Mouse (Mus musculus): ENCODE measurements around the gene H2-M10.2. TPM values are rescaled to one million over a fixed set of nuclear protein-coding genes. Genes with fewer than 3 reads are reported as not detected.

H2-M10.2 gene
- total RNA-seq (2021) = not detected
- long read RNA-seq, experiment 1 = 0 reads
- long read RNA-seq, experiment 2 = 0 reads

DNA sequence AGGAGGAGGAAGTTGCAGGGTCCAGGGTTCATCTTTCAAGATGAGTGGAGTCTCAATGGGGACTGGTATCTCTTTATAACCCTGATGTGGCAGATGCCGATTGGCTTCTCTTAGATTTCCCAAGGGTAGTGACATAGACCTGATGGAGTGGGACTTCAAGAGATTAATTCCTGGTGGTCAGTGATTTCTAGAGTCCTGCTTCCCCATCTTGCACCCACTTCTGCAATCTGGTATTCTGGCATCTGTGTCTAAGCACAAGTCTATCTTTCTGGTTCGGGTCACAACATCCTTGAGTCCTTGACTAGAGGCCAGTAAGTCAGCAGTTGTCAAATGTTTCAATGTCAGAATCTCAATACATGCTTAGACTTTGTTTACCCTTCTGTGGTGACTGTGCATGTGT lies at the start of gene H2-M10.2:
Gene H2-M10.2 (minus strand): TSS at position 101 of the 400 bp plus-strand sequence.
- no peak for DNase-seq (ENCODE audit: low spot score in 2 of 2)

- DNase-seq (ENCODE audit: low spot score in 2 of 2) = no peak
Observed at GRCm38 (mm10) chr17:36326055-36326454, 39.8 kb upstream of the H2-M10.2 start, which contains the start of gene H2-M10.1. H2-M10.1 (minus strand) TSS chr17:36326155.

DNA sequence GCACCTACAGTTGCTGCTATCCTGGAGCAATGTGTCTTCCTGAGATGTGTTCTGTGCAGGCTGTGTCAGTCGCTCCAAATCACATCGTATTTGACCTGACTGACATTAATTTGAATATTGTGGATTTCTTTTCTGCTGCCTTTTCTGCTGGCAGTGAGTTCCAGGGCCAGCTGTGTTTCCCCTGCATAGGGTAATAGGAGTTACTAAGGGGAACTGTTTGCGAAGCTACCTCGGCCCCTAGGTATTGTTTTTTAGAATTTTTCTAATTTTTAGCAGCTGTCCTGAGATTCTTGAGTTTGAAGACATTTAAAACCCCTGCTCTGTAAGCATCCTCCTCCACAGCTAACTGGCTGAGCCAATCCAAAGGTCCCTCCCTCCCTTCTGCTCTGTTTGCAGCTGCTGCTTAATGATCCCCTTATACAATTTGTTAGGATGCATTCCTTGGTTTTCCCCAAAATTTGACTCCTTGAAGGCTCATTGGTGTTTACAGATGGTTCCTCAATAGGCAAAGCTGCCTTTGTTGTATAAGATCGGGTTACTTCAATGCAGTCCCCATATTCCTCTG lies 29.5 kb upstream of the H2-M10.2 start:
- no peak for DNase-seq (ENCODE audit: low spot score in 2 of 2)

- peak in 1 of 2 experiments; percentile 13 for DNase-seq (ENCODE audit: low spot score in 2 of 2)
Observed at GRCm38 (mm10) chr17:36315041-36315688, 28.9 kb upstream of the H2-M10.2 start.

DNA sequence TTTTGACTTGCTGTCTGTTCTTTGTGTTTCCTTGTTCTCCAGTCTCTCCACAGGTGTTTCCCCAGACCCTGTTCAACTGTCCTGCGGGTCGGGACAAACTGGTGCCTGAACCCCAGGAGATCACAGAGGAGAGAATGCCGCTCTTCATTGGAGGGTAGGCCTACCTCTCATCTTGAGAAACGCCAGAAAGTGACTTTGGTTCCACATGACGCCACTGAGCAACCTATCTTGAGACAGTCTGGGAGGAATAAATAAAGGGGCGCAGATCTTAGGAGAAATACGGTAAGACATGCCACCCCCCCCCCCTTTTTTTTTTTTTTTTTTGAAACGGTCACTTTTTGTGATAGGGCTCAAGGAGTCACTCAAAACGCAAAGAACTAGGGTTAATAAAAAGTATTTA lies 28.2 kb upstream of the H2-M10.2 start:
- DNase-seq (ENCODE audit: low spot score in 2 of 2) = no peak

GRCm38 (mm10) chr17:36309293-36309692 lies 23.0 kb upstream of the H2-M10.2 start:
- no peak for DNase-seq (ENCODE audit: low spot score in 2 of 2)

- DNase-seq (ENCODE audit: low spot score in 2 of 2) = peak; percentile 23 to 69
Observed at GRCm38 (mm10) chr17:36308855-36309254, 22.6 kb upstream of the H2-M10.2 start.

DNA sequence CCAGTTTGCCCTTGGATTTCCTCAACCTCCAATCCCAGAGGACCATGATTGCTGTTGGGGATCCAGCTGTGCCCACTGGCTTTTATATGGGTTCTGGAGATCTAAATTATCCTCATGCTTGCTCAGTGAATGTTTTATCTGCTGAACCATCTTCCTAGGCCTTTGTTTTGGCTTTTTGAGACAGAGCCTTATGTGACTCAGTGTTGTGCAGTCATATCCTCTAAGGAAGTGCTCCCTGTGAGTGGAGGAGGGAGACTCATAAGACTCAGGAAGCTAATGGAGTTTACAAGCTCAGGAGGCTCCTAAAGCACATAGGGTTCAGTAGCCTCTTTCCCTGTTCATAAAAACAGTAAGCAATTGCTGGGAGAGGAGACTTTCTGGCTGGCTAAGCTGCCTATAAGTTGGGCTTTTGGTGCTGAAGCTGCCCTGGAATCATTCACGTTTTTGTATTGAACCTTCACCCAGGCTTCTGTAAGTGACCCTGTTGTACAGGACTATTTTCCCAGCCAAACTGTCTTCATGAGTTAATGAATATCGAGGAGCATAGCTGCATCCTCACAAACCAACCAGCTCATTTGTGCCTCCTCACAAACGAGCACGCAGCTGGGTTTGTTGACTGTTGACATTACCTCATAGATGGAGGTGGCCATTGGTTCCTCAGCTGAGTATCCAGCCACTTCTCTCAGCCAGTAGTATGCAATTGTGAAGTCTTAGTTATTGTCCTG lies 4.6 kb downstream of the H2-M10.2 start:
- DNase-seq (ENCODE audit: low spot score in 2 of 2) = no peak

- DNase-seq (ENCODE audit: low spot score in 2 of 2) = no peak
Observed at GRCm38 (mm10) chr17:36274776-36275175, 11.5 kb downstream of the H2-M10.2 start.

- no peak for DNase-seq (ENCODE audit: low spot score in 2 of 2)
Observed at GRCm38 (mm10) chr17:36273796-36274195, 12.5 kb downstream of the H2-M10.2 start.

- no peak for DNase-seq (ENCODE audit: low spot score in 2 of 2)
Observed at GRCm38 (mm10) chr17:36272643-36273366, 13.5 kb downstream of the H2-M10.2 start.

DNA sequence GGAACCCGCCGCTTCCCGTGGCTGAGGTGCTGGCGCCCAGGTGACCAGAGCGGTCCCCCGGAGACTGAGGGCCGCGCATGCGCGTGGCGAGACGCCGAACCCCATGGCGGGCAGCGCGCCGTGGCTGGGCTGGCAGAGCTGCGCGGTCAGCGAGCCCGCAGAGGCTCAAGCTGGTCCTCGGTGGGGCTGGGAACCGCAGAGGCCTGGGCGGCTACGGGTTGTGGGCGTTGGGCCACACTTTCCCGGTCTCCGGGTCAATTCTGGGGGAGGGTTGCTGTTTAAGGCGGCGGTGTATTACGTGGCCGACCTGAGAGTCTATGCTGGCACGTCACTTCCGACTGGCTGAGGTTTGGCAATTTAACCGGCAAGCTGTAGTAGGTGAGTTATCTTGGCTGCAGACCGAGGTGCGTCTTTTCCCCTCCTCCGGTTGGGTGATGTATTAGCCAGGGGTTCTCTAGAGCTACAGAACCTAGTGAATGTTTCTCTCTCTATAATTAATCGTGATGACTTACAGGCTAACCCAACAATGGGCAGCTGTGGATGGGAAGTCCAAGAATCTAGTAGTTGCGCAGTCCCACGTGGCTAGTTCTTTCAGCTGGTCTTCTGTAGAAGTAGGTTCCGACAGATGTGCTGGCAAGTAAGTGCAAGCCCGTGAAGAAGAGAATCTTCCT lies 14.6 kb downstream of the H2-M10.2 start, which contains the start of gene Trim39:
Gene Trim39 (minus strand): TSS at position 662 of the 671 bp plus-strand sequence.
- DNase-seq (ENCODE audit: low spot score in 2 of 2) = peak in 1 of 2 experiments; percentile 11

- DNase-seq (ENCODE audit: low spot score in 2 of 2) = peak; percentile 82 to 90
Observed at GRCm38 (mm10) chr17:36270956-36271585, 15.2 kb downstream of the H2-M10.2 start.

DNA sequence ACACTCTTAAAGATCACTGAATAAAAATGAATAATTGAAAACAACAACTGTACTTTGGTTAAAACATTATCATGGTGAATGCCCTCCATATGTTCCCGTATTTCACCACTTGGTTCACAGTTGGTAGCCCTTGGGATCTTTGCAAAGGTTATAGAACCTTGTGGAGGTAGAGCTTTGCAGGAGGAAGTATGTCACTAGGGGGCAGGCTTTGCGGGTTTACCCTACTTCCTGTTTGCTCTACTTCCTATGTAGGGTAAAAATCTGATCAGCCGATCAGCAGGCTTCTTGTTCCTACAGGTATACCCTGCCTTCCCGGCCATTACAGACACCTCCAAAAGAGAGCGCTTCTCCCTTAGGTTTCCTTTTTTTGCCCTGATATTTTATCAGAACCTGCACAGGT lies 20.5 kb downstream of the H2-M10.2 start:
- no peak for DNase-seq (ENCODE audit: low spot score in 2 of 2)

- DNase-seq (ENCODE audit: low spot score in 2 of 2) = no peak
Observed at GRCm38 (mm10) chr17:36264273-36264925, 21.9 kb downstream of the H2-M10.2 start.

DNA sequence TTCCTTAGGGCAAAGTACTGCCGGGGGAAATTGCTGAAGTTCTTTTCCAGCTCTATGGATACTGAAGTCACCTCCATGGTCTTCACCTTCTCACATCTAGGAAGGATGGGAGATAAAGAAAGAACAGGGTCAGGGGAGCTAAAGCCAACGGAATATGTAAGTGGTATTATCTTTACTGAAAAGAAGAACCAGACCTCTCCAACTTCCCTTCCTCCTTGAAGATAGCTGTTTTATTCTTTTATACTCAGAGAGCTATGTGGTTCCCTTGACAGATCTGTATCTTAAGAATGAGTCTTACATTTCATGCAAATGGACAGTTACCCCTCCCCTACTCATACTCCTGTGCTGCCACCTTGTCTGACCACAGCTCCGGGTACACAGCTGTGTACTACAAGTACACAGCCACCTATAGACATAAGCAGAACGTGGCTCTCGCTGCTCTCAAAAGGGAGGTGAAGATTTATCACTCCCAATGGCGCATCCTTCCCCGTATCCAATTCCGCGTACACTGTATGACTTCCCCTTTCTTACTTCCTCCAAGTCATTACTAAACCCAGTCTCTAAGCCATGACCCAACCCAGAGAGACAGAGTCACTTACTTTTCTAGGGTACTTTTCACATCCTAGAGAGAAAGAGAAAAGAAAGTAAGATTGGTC lies 24.7 kb downstream of the H2-M10.2 start:
- no peak for DNase-seq (ENCODE audit: low spot score in 2 of 2)

DNA sequence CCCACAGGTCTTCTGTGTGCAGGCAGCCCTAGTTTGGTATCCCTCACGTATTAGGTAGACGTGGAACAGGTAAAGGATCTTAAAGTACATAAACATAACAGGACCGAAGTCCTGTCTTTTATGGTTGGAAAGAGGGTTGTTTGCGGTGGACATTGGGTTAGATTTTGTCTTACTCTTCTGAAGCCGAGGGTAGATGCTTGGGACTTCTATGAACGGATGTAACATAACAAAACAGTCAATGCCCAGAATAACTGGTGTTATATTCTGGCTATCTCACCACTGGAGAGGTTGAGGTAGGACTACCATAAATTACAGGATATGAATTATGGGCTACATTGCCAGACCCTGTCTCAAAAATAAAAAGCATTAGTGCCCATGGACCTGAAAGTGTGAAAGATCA lies 28.3 kb downstream of the H2-M10.2 start, which contains the start of gene Rpp21:
Gene Rpp21 (minus strand): TSS at position 101 of the 400 bp plus-strand sequence.
- no peak for DNase-seq (ENCODE audit: low spot score in 2 of 2)

DNA sequence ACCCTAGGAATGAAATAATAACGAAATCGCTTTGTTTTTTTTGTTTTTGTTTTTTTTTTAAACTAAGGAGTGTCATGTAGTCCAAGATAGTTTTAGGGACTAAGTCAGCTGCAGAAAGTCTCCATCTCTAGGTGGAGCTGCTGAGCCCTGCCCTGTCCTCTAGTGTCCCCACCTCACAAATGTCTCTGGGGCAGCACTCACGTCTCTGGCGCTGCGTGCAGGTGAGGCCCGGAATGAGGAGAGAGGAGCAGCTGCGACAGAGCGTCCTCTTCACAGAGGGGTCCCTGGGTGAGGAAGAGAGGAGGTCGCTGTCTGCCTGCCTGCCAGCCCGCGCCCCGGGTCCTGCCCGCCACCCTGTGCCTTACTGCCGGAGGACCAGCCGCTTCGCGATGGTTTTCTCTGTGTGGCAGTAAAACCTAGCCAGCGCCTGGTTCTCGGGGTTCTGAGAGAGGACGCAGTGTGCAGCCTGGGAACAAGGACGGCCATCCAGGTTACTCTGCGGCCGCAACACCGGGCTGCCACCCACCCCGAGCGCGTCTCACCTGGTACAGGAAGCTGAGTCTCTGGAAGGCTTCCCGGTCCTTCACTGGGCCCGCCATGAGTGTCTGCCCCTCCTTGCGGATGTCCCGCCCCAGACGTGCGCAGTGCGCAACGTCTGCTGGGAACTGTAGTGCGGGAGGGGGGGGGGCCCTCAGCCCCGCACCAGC lies 28.9 kb downstream of the H2-M10.2 start:
- peak; percentile 49 to 76 for DNase-seq (ENCODE audit: low spot score in 2 of 2)
